15 mouse cellular contexts compared by ENCODE assay signal in genomic region chr17:47123576-47123975, GRCm38 (mm10).
"Had no signal": no experiment of that assay in that cellular context is flagged by ENCODE, and none has a peak within 500 bp of the region (broad histone marks: within the 10 kb centered on the region; RNA-seq: fewer than 3 reads in every experiment).

No protein-coding gene starts in this region.

- H3K9ac ChIP-seq: liver, embryonic 15.5 days; liver, postnatal 0 days; lung, embryonic 14.5 days; midbrain, embryonic 12.5 days; neural tube, embryonic 12.5 days had no signal

- H3K4me2 ChIP-seq: liver, embryonic 15.5 days; lung, embryonic 14.5 days; midbrain, embryonic 12.5 days; neural tube, embryonic 12.5 days had no signal

- H3K36me3 ChIP-seq: liver, embryonic 15.5 days; midbrain, embryonic 12.5 days; neural tube, embryonic 12.5 days had no signal

- H3K9me3 ChIP-seq: liver, embryonic 15.5 days; midbrain, embryonic 12.5 days; neural tube, embryonic 12.5 days had no signal

- ATAC-seq: liver, postnatal 0 days had no signal

- H3K4me3 ChIP-seq: liver, embryonic 15.5 days; megakaryocyte, embryonic 14.5 days; midbrain, embryonic 12.5 days; neural tube, embryonic 12.5 days had no signal

- H3K27ac ChIP-seq: liver, embryonic 15.5 days; midbrain, embryonic 12.5 days; neural tube, embryonic 12.5 days had no signal

- H3K27me3 ChIP-seq: liver, embryonic 15.5 days; midbrain, embryonic 12.5 days; neural tube, embryonic 12.5 days had no signal

- H3K4me1 ChIP-seq: liver, embryonic 15.5 days; midbrain, embryonic 12.5 days; neural tube, embryonic 12.5 days had no signal

- DNase-seq: liver, postnatal 0 days; lung, embryonic 14.5 days; lung, postnatal 10 days; lung, postnatal 4 days; midbrain, embryonic 14.5 days; right cerebral cortex, postnatal 25 days; right cerebral cortex, postnatal 4 days; spleen, adult 18-20 months; thymus, adult 18-20 months; thymus, postnatal 14 days; thymus, postnatal 36 days had no signal
